Mouse (Mus musculus) adrenal gland, adult 2 months (tissue): Measurements from ENCODE around the gene Napsa. TPM values are rescaled to one million over a fixed set of nuclear protein-coding genes. Genes with fewer than 3 reads are reported as not detected.

Source experiments
- DNase-seq: peaks from one replicate; pipeline ENCODE4 v3.0.0; 2021
- polyA plus RNA-seq: library from polyadenylated mRNA; depleted of rRNA; stranded (reverse); fragments of >200 nt; gene quantifications from 2 replicates; pipeline ENCODE4 v1.2.3, GENCODE M21; 2012
- total RNA-seq, 2 experiments: library from RNA; stranded (reverse); gene quantifications; 2 replicates each; pipeline ENCODE4 v1.2.3; 2021

The Napsa gene
- total and polyA plus RNA-seq, 3 experiments = 0.55 to 2.2 (median 1.3) TPM

- DNase-seq = no peak
These were observed 33.2 kb upstream of the Napsa start for GRCm38 (mm10) chr7:44538756-44539624.

DNA sequence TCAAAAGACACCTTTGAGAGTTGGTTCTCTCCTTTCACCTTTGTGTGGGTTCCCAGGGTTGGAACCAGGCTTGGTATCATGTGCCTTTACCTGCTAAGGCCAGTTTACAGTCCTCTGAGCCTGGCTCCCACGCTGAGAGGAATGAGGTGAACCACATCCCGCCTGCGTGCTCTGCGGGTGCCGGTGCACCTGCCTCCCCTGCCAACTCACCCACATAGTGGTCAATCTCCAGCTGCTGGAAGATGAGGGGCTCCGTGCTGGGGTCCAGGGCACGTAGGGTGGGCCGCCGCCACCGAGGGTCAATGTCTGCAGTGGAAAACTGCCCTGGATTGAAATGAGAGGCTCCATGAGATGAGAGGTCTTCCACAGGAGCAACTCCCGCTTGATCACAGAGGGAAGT is 29.6 kb upstream of the Napsa start:
- no peak for DNase-seq

DNA sequence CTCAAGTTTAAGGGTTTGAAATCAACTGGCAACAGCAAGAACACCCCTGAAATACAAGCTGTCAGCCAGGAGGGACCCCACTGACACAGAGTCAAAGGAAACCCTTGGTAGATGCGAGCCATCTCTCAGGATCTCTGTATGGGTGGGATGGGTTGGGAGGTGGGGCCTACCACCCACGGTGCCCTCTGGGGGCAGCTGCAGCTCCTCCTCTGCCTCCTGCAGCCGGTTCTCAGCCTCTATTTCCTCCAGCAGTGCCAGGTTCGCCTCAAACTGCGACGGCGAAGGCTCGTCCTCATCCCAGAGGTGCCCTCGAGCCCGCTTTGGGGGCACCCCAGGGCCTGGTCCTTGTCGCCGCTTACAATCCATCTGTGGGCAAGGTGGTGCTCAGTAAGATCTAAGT is 29.1 kb upstream of the Napsa start:
- DNase-seq = no peak

DNA sequence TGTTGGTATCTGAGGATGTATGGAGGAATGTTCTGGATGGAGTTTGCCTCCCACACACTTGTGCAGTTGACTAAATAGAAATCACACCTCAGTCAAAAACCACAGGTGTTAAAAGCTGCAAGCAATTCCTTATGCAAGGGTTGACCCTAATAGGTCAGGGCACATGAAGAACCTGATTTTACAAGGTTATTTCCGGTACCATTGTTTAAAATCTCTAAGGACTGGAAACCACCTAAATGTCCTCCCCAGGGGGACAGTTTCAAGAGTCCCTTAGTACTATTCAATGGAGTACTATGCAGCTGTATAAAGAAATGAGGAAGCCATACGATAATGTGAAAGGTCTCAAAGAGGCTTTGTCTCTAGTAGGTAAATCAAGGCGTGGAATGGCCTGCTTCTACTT is 25.9 kb upstream of the Napsa start:
- DNase-seq = no peak

DNA sequence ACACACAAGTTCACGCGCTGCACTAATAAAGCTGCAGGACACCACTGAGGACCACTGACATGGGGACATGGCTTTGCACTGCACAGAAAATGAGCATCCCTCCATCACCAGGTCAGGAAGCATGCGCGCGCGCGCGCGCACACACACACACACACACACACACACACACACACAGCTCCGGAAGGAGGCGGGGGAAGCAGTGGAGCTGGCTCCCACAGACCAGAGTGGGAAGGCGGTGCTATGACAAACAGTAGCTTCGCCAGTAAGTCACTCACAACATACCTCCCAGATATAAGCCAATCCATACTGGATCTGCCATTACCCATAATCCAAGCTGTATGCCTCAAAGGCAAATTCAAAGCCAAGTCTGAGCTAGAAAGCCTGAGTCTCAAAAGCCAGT is 25.1 kb upstream of the Napsa start:
- DNase-seq = no peak

GRCm38 (mm10) chr7:44547725-44548124 is 24.5 kb upstream of the Napsa start:
- DNase-seq = no peak

DNA sequence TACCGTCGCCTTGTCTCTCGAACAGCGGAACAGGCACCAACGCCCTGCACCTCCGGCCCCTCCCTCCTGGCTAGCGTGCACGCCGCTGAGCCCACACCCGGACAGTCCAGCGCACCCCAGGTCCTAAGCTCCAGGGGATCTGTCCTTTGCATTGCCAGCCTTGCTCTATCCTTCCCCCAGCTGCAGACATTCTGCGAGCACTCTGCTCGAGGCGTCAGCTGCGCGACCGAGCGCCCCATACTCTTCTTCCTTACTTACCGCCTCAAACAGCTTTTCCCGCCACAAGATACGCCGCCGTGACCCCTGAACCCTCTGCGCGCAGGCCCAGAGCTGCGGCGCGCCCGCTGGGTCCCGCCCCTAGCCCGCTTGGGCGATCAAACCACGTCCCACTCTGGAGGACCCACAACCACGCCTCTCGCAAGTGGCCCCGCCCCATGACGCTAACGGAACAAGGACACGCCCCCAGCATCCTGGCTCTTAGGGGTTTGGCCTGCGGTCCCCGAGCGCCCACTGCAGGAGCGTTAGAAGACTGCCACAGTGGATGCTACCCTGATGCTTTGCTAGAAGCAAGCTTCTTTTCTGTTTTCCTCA is 23.6 kb upstream of the Napsa start, which contains the start of gene Pold1:
TSS of gene Pold1 (minus strand) at position 353 of the 591 bp plus-strand sequence.
- DNase-seq = peak; percentile 100

GRCm38 (mm10) chr7:44549621-44550408 is 22.4 kb upstream of the Napsa start:
- DNase-seq = no peak

GRCm38 (mm10) chr7:44550409-44550678 is 21.8 kb upstream of the Napsa start:
- no peak for DNase-seq

DNA sequence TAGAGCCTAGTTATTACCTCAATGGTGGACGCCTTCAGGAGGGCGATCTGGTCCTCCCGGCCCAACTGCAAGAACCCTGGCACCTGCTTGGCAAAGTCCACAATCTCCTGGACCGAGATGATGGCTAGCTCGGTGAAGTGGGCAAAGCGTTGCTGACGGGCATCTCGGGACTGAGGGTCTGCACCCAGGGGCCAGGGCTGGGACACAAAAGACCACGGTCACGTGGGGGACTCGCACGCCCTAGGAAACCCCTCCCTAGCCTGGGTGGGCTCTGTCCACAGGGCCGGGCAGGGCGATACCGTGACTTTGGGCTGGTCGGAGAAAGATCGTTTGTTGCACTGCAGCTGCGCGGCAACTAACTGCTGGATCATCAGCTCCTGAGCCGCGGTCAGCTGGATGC is 20.9 kb upstream of the Napsa start:
- DNase-seq = no peak

- DNase-seq = no peak
These were observed 20.4 kb upstream of the Napsa start for GRCm38 (mm10) chr7:44551731-44552130.

- no peak for DNase-seq
These were observed 19.9 kb upstream of the Napsa start for GRCm38 (mm10) chr7:44552141-44552908.

DNA sequence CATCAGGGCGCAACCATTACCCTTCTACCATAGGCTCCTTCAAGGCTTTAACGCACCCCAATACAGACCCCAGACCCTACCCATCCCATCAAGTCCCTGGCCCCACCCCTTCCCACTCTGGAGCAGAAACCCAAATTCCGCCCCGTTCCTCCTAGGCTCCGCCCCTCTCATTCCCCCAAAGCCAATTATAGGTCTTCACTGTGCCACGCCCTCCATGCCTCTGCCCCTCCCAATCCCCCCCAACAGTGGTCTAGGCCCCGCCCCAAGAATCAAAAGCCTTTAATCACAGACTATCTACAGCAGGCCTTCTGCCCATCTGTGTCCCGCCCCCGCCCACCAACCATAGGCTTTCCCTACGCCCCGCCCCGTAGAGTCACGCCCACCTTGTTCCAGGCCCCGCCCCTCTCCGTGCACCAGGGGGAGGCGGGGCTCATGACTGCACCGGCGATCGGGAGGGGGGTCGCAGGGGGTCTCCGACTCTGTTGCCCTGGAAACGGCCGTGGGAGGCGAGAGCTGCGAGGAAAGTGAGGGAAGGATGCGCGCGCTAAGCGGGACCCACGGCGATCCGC is 18.9 kb upstream of the Napsa start:
- DNase-seq = peak; percentile 83

GRCm38 (mm10) chr7:44553826-44554225 is 18.4 kb upstream of the Napsa start, which contains the start of gene Nr1h2:
Nr1h2 (minus strand) TSS chr7:44553951.
- peak; percentile 97 for DNase-seq

GRCm38 (mm10) chr7:44557629-44558028 is 14.6 kb upstream of the Napsa start:
- no peak for DNase-seq

GRCm38 (mm10) chr7:44560435-44561400 is 11.5 kb upstream of the Napsa start:
- peak; percentile 66 for DNase-seq

DNA sequence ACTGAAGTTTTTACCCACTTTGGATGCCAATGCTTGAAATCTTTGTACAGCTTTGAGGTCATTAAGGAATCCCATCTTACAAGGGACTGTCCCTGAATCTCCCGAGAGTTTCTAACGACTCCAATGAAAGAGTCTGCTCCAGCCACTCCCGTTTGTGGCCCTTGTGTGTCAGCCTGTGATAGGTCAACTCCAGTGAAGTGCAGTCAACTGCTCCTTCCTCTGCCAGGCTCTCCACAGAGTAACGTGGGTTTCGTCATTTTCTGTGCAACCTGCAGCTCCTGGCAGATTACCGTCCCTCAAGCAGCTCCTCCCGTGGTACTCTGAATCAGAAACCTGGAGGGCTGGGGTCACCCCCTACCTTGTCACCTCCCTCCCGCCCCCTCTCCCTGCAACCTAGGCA is 8.9 kb upstream of the Napsa start:
- DNase-seq = no peak

DNA sequence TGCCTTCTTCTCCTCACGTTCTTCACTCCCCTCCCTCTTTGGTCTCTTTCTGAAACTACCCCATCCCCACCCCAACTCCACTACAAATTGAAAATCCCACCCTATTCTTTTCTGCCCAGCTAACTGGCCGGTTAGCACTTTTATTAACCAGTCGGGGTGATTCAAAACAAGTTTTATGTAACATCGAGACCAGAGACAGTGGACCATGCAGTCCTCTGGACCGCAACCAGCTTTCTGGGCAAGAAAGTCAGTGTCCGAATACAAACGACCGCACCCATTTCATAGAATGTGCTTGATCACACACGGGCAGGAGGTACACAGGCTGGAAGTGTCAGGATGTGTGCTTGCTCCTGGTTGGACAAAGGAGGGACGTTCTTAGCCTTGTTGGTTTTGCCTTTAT is 7.7 kb upstream of the Napsa start:
- no peak for DNase-seq

- no peak for DNase-seq
These were observed 6.8 kb upstream of the Napsa start for GRCm38 (mm10) chr7:44565414-44565813.

DNA sequence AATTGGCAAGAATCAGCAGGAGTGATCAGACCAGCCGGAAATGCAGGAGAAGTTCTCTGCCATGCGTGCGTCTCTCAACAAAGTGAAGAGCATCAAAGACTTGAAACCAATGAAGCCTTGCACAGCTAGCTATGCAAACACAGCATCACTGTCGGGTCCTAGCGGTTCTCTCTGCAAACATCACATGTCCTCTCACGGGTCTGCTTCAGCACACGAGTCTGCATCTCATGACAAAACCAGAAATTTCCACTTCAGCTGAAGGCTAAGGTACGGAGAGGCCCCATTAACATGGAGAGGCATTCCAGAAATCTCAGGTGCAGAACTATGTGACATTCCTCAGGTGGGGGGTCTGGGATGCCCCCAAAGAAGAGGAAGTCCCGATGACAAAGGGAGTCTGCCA is 3.4 kb upstream of the Napsa start:
- no peak for DNase-seq

- no peak for DNase-seq
These were observed 1.2 kb upstream of the Napsa start for GRCm38 (mm10) chr7:44570989-44571388.
